Mouse (Mus musculus): ENCODE measurements at regions not wholly inside any gene's neighbourhood (a gene's known extent, or its start where the extent isn't known, plus 50 kb on each side); places are given as distances from the start of the nearest gene placed in this dataset.

DNA sequence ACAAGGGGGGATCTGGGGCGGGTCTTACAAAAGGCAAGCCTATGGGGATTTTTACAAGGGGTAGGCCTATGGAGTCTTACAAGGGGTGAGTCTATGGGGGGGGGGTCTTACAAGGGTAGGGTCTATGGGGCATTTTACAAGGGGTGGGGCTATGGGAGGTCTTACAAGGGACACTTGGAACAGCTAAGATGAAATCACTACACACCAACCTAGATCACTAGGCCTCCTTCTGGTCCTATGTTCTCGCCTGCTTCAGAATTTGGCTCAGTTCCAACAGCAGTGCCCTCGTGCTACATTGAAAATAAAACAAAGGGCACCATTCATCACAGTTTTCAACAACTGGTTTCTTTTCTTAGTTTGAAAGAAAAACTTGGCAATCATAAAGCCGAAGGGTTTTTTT is 110.7 kb upstream of the 1700066M21Rik start:
- Histone ChIP-seq H3K4me1 (ENCODE audit: control insufficient read depth, insufficient read depth, low read length) (no peaks in the 10 kb centered on the region), H3K4me3 (ENCODE audit: low read depth, low read length) (no peak overlapping the region)

DNA sequence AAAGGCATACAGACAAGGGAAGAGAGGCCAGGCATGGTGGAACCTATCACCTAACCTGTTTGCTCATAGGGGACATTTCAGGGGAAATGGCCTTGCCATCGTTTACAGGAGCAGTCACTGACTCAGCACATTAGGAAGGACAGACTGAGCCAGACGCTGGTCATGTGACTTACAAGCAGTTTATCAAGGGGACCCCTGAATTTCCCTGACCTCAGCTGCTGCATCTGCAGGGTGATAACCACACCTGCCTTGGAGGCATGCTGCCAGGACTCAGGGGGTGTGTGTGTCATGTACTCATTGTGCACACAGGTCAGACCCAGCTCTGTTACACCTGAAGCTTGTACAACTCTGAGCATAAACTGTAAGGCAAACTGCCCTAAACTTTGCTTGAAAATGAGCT is 109.6 kb upstream of the 1700066M21Rik start:
- Histone ChIP-seq H3K4me3 (ENCODE audit: low read depth, low read length) (no peak overlapping the region), H3K9me3 (replicated peaks; ENCODE audit: control insufficient read depth, low read length) (no peaks in the 10 kb centered on the region), H3K36me3 (ENCODE audit: control insufficient read depth, insufficient read depth, low read length) (no peaks in the 10 kb centered on the region), H3K27me3 (ENCODE audit: control insufficient read depth, insufficient read depth, low read length) (no peaks in the 10 kb centered on the region), H3K9ac (ENCODE audit: low read depth, low read length) (no peak overlapping the region), H3K27ac (ENCODE audit: low read depth, low read length) (no peak overlapping the region), H3K4me1 (ENCODE audit: control insufficient read depth, insufficient read depth, low read length) (no peaks in the 10 kb centered on the region), H3K4me2 (no peak overlapping the region)
- ATAC-seq (replicated peaks; ENCODE audit: insufficient number of reproducible peaks, low FRiP score, low TSS enrichment) = no peak
- 53% methylated on average over 2 of the region's 2 CpGs for WGBS (ENCODE audit: insufficient replicate concordance)

More for the DNA sequence above, 110.7 kb upstream of the 1700066M21Rik start:
- H3K9ac ChIP-seq (ENCODE audit: low read depth, low read length) = no peak overlapping the region
- no peak overlapping the region for H3K27ac ChIP-seq (ENCODE audit: low read depth, low read length)
- H3K36me3 ChIP-seq (ENCODE audit: control insufficient read depth, insufficient read depth, low read length) = no peaks in the 10 kb centered on the region
- no peaks in the 10 kb centered on the region for H3K27me3 ChIP-seq (ENCODE audit: control insufficient read depth, insufficient read depth, low read length)
- 38% methylated on average over 4 of the region's 4 CpGs for WGBS (ENCODE audit: insufficient replicate concordance)
- H3K4me2 ChIP-seq = no peak overlapping the region
- ATAC-seq (replicated peaks; ENCODE audit: insufficient number of reproducible peaks, low FRiP score, low TSS enrichment) = no peak; the same call in 1 of the 2 replicates
- no peaks in the 10 kb centered on the region for H3K9me3 ChIP-seq (replicated peaks; ENCODE audit: control insufficient read depth, low read length)

DNA sequence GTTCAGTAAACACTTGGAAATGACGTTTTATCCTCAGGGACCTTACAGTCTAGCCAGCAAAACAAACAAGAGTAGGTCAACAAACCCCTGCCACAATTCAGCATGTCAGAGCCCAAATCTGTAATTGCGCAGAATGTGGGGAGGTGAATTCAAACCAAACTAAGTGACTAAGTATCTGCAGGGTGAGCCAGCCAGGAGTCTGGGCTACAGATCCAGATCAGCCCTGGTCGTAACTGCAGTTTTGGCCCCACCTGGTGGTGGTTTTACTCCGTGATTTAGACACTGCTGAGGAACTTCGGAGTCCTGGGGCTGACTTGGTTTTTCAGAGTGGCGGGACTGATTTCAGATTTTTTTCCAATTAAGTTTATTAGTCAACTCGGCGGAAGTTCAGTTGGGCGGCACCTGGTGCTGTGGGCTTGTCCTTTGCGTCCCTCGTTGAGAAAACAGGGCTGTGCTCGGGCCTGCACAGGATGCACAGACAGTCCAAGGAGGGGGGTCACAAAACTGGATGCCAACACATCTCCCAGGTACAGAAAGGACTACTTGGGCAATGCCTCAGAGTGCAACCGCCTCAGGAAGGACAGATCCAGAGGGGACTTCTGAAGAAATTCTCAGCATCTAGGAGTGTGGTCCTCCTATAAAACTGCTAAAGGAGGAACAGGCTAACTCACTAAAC is 107.6 kb upstream of the 1700066M21Rik start:
- Histone ChIP-seq H3K36me3 (ENCODE audit: control insufficient read depth, insufficient read depth, low read length) (no peaks in the 10 kb centered on the region), H3K4me3 (ENCODE audit: low read depth, low read length) (no peak overlapping the region), H3K27me3 (ENCODE audit: control insufficient read depth, insufficient read depth, low read length) (no peaks in the 10 kb centered on the region), H3K4me1 (ENCODE audit: control insufficient read depth, insufficient read depth, low read length) (no peaks in the 10 kb centered on the region), H3K9me3 (replicated peaks; ENCODE audit: control insufficient read depth, low read length) (no peaks in the 10 kb centered on the region), H3K27ac (ENCODE audit: low read depth, low read length) (no peak overlapping the region), H3K9ac (ENCODE audit: low read depth, low read length) (no peak overlapping the region), H3K4me2 (no peak overlapping the region)
- WGBS (ENCODE audit: insufficient replicate concordance) = 39% methylated on average over 13 of the region's 13 CpGs
- ATAC-seq (replicated peaks; ENCODE audit: insufficient number of reproducible peaks, low FRiP score, low TSS enrichment) = no peak

DNA sequence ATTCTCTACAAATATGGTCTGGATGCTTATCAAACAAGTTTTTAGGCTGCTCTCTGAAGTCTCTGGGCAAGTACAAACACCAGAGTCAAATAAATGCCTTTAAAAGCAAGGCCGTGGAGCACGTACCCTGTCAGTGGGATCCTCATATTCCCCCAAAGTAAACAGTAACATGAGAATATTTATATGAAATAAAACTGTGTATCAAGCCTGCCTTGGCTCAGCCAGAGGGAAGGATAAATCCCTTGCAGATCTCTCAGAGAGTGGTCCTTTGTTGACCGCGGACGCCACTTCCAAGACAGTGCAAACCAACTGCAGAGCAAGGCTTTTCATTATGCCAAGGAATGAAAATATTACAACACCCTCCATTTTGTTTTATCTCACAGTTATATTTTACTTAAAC is 104.8 kb upstream of the 1700066M21Rik start:
- Histone ChIP-seq H3K4me3 (ENCODE audit: low read depth, low read length) (no peak overlapping the region), H3K4me2 (no peak overlapping the region), H3K27ac (ENCODE audit: low read depth, low read length) (no peak overlapping the region), H3K9me3 (replicated peaks; ENCODE audit: control insufficient read depth, low read length) (no peaks in the 10 kb centered on the region), H3K9ac (ENCODE audit: low read depth, low read length) (no peak overlapping the region), H3K27me3 (ENCODE audit: control insufficient read depth, insufficient read depth, low read length) (no peaks in the 10 kb centered on the region), H3K36me3 (ENCODE audit: control insufficient read depth, insufficient read depth, low read length) (no peaks in the 10 kb centered on the region), H3K4me1 (ENCODE audit: control insufficient read depth, insufficient read depth, low read length) (no peaks in the 10 kb centered on the region)
- whole genome bisulfite sequencing (ENCODE audit: insufficient replicate concordance) = 87% methylated on average over 5 of the region's 5 CpGs
- no peak for ATAC-seq (replicated peaks; ENCODE audit: insufficient number of reproducible peaks, low FRiP score, low TSS enrichment)

DNA sequence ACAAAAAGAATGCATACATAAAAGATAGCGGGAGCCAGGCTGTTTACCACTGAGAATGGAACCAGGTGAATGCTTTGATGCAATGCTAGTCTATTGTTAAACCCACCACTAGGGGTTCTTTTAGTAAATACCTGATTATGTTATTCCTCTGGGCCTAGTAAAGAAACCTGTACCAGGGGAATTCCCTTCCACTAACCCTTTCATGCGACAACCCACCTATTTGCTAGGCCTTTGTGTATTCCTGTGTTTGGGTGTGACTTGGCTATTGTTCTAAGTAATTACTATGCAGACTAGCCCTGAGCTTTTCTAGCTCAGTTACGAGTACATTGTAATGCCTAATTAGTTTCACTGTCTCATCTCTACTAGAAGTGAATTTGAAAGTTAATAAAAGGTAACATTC is 95.9 kb upstream of the 1700066M21Rik start:
- no peak for ATAC-seq (replicated peaks; ENCODE audit: insufficient number of reproducible peaks, low FRiP score, low TSS enrichment)
- Histone ChIP-seq H3K4me2 (no peak overlapping the region), H3K27ac (ENCODE audit: low read depth, low read length) (no peak overlapping the region), H3K36me3 (ENCODE audit: control insufficient read depth, insufficient read depth, low read length) (no peaks in the 10 kb centered on the region), H3K9ac (ENCODE audit: low read depth, low read length) (no peak overlapping the region), H3K9me3 (replicated peaks; ENCODE audit: control insufficient read depth, low read length) (no peaks in the 10 kb centered on the region), H3K27me3 (ENCODE audit: control insufficient read depth, insufficient read depth, low read length) (no peaks in the 10 kb centered on the region), H3K4me1 (ENCODE audit: control insufficient read depth, insufficient read depth, low read length) (no peaks in the 10 kb centered on the region), H3K4me3 (ENCODE audit: low read depth, low read length) (no peak overlapping the region)
- WGBS (ENCODE audit: insufficient replicate concordance) = 81% methylated on average over 3 of the region's 3 CpGs

DNA sequence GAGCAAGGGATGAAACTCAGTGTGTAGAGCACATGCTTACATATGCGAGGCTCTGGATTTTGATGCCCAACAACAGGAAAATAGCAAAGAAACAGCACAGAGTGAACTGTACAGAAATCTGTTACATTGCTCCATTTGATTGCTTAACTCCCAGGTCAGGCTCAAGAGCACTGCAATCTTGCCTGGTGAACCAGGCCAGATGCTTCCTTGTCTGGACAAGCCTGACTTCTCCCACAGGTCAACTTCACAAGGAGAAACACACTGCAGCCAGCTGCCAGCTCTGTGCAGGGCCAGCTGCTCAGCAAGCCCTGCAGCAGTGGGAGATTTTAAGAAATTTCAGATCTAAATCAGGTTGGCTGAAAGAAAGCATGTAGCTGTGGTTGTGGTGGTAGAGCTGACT is 81.2 kb upstream of the 1700066M21Rik start:
- Histone ChIP-seq H3K9me3 (replicated peaks; ENCODE audit: control insufficient read depth, low read length) (no peaks in the 10 kb centered on the region), H3K9ac (ENCODE audit: low read depth, low read length) (no peak overlapping the region), H3K4me3 (ENCODE audit: low read depth, low read length) (no peak overlapping the region), H3K4me1 (ENCODE audit: control insufficient read depth, insufficient read depth, low read length) (no peaks in the 10 kb centered on the region), H3K27ac (ENCODE audit: low read depth, low read length) (no peak overlapping the region), H3K27me3 (ENCODE audit: control insufficient read depth, insufficient read depth, low read length) (no peaks in the 10 kb centered on the region), H3K4me2 (no peak overlapping the region), H3K36me3 (ENCODE audit: control insufficient read depth, insufficient read depth, low read length) (no peaks in the 10 kb centered on the region)
- ATAC-seq (replicated peaks; ENCODE audit: insufficient number of reproducible peaks, low FRiP score, low TSS enrichment) = no peak
- 86% methylated on average over 1 of the region's 1 CpGs for WGBS (ENCODE audit: insufficient replicate concordance)

DNA sequence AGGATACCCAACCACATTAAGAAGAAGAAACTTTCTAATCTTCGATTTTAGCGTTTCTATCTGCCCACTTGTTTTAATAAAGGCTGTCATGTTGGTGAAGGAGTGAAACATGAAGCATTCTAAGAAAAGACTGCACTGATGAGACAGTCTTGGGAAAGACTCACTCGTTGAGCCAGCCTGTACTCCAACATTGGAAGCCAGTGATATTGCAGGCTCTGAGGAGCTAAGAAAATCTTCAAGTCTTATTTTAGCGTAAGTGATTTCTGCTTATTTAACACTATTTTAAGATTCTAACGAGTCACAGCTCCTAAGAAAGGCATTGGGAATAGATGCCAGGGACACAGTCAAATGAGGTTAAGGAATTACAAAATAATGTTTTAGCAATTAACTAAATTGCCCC is 78.9 kb upstream of the 1700066M21Rik start:
- H3K36me3 ChIP-seq (ENCODE audit: control insufficient read depth, insufficient read depth, low read length) = no peaks in the 10 kb centered on the region
- no peaks in the 10 kb centered on the region for H3K4me1 ChIP-seq (ENCODE audit: control insufficient read depth, insufficient read depth, low read length)
- no peak for ATAC-seq (replicated peaks; ENCODE audit: insufficient number of reproducible peaks, low FRiP score, low TSS enrichment)
- 74% methylated on average over 5 of the region's 5 CpGs for WGBS (ENCODE audit: insufficient replicate concordance)
- no peaks in the 10 kb centered on the region for H3K27me3 ChIP-seq (ENCODE audit: control insufficient read depth, insufficient read depth, low read length)
- H3K9ac ChIP-seq (ENCODE audit: low read depth, low read length) = no peak overlapping the region
- no peak overlapping the region for H3K4me2 ChIP-seq
- no peak overlapping the region for H3K27ac ChIP-seq (ENCODE audit: low read depth, low read length)
- no peak overlapping the region for H3K4me3 ChIP-seq (ENCODE audit: low read depth, low read length)
- no peaks in the 10 kb centered on the region for H3K9me3 ChIP-seq (replicated peaks; ENCODE audit: control insufficient read depth, low read length)

DNA sequence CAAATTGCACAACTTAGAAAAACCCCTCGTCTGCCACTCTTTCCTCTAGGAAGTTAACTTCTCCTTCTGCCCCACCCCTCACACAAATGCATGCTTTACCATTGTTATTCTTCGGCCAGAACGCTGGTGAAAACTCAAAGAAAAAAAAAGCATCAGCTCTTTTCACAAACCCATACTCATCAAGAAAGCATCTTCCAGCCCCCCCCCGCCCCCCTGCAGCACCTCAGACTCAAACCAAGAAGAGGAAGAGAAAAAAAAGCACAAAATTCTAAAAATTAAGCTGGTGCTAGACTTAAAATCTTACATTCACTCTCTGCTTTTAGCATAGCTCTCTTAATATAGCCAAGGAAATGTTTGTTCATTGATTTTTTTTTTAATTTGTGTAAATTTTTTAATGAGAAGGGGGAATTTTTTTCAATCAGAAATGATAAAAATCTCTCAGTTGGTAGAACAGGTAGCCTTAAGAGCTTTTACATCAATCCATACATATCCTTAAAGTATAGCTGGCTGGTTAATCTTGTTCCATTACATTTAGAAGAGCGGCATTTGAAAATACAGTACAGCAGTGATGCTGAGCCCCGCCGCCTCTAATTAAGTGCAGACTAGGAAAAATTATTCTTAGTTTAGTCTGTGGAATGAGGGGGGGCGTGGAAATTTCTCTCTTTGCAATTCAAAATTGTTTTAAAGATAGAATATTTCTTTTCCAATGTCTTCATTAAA is 76.0 kb upstream of the 1700066M21Rik start:
- 76% methylated on average over 8 of the region's 8 CpGs for WGBS (ENCODE audit: insufficient replicate concordance)
- no peaks in the 10 kb centered on the region for H3K36me3 ChIP-seq (ENCODE audit: control insufficient read depth, insufficient read depth, low read length)
- H3K9ac ChIP-seq (ENCODE audit: low read depth, low read length) = no peak overlapping the region
- no peaks in the 10 kb centered on the region for H3K27me3 ChIP-seq (ENCODE audit: control insufficient read depth, insufficient read depth, low read length)
- H3K9me3 ChIP-seq (replicated peaks; ENCODE audit: control insufficient read depth, low read length) = no peaks in the 10 kb centered on the region
- no peak overlapping the region for H3K4me3 ChIP-seq (ENCODE audit: low read depth, low read length)
- no peaks in the 10 kb centered on the region for H3K4me1 ChIP-seq (ENCODE audit: control insufficient read depth, insufficient read depth, low read length)
- ATAC-seq (replicated peaks; ENCODE audit: insufficient number of reproducible peaks, low FRiP score, low TSS enrichment) = no peak
- no peak overlapping the region for H3K4me2 ChIP-seq
- H3K27ac ChIP-seq (ENCODE audit: low read depth, low read length) = no peak overlapping the region

DNA sequence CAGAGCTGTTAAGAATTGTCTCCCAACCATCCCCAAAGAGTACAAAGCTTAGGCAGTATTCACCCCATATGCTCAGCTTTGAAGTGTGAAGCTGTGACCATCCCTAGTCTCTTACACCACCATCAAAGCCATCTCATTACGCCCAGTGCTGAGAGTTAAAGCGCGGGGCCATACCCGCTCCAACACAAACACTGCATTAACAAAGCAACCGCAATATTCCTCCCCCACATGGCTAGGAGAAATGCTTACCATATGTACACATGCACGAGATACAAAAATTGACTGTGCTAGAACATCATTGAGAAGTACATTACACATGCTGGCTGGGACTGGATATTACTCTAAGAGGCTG is 75.5 kb upstream of the 1700066M21Rik start:
- no peak for ATAC-seq (replicated peaks; ENCODE audit: insufficient number of reproducible peaks, low FRiP score, low TSS enrichment)
- no peaks in the 10 kb centered on the region for H3K9me3 ChIP-seq (replicated peaks; ENCODE audit: control insufficient read depth, low read length)
- no peak overlapping the region for H3K9ac ChIP-seq (ENCODE audit: low read depth, low read length)
- H3K4me2 ChIP-seq = no peak overlapping the region
- H3K27me3 ChIP-seq (ENCODE audit: control insufficient read depth, insufficient read depth, low read length) = no peaks in the 10 kb centered on the region
- WGBS (ENCODE audit: insufficient replicate concordance) = 78% methylated on average over 6 of the region's 6 CpGs
- no peak overlapping the region for H3K27ac ChIP-seq (ENCODE audit: low read depth, low read length)
- H3K4me3 ChIP-seq (ENCODE audit: low read depth, low read length) = no peak overlapping the region
- H3K4me1 ChIP-seq (ENCODE audit: control insufficient read depth, insufficient read depth, low read length) = no peaks in the 10 kb centered on the region
- H3K36me3 ChIP-seq (ENCODE audit: control insufficient read depth, insufficient read depth, low read length) = no peaks in the 10 kb centered on the region

All from heart, embryonic 11.5 days (tissue).